Mouse (Mus musculus): ENCODE measurements at regions not wholly inside any gene's neighbourhood (a gene's known extent, or its start where the extent isn't known, plus 50 kb on each side); places are given as distances from the start of the nearest gene placed in this dataset.

DNA sequence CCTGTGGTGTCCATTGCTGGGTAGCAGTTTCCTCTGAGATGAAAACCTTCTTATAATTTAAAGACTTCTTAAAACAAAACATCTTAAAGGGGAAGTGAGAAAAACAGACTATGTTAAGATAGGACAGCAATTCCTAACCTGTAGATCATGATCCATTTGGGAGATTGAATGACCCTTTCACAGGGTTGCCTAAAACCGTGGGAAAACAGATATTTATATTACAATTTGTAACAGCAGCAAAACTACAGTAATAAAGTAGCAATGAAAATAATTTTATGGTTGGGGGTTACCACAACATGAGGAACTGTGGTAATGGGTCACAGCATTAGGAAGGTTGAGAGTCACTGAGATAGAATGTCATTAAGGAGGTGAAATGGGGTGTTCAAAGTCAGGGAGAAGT lies 111.9 kb upstream of the Cpsf6 start:
- H3K4me1 ChIP-seq (ENCODE audit: control insufficient read depth, insufficient read depth, low read length), result no peaks in the 10 kb centered on the region
- no peaks in the 10 kb centered on the region for H3K36me3 ChIP-seq (ENCODE audit: control insufficient read depth, insufficient read depth, low read length)
- no peak overlapping the region for H3K4me2 ChIP-seq (ENCODE audit: low read depth, low read length)
- H3K4me3 ChIP-seq (ENCODE audit: low read depth, low read length), result no peak overlapping the region
- H3K9ac ChIP-seq (replicated peaks; ENCODE audit: low read depth, low read length), result no peak overlapping the region
- WGBS, result 85% methylated on average over 1 of the region's 1 CpGs
- H3K27me3 ChIP-seq (ENCODE audit: control insufficient read depth, insufficient read depth, low read length), result no peaks in the 10 kb centered on the region
- no peak for ATAC-seq (ENCODE audit: low read depth)
- no peak overlapping the region for H3K27ac ChIP-seq (ENCODE audit: low read depth, low read length)
- H3K9me3 ChIP-seq (ENCODE audit: control insufficient read depth, low read length), result no peaks in the 10 kb centered on the region

GRCm38 (mm10) chr10:117490851-117491595 lies 111.2 kb upstream of the Cpsf6 start:
- 93% methylated on average over 4 of the region's 4 CpGs for WGBS
- no peak overlapping the region for H3K4me3 ChIP-seq (ENCODE audit: low read depth, low read length)
- H3K4me1 ChIP-seq (ENCODE audit: control insufficient read depth, insufficient read depth, low read length), result no peaks in the 10 kb centered on the region
- no peaks in the 10 kb centered on the region for H3K9me3 ChIP-seq (ENCODE audit: control insufficient read depth, low read length)
- no peak for ATAC-seq (ENCODE audit: low read depth)
- no peaks in the 10 kb centered on the region for H3K27me3 ChIP-seq (ENCODE audit: control insufficient read depth, insufficient read depth, low read length)
- no peak overlapping the region for H3K27ac ChIP-seq (ENCODE audit: low read depth, low read length)
- no peak overlapping the region for H3K9ac ChIP-seq (replicated peaks; ENCODE audit: low read depth, low read length)
- no peaks in the 10 kb centered on the region for H3K36me3 ChIP-seq (ENCODE audit: control insufficient read depth, insufficient read depth, low read length)
- H3K4me2 ChIP-seq (ENCODE audit: low read depth, low read length), result no peak overlapping the region

GRCm38 (mm10) chr10:117483091-117483600 lies 103.3 kb upstream of the Cpsf6 start:
- H3K9ac ChIP-seq (replicated peaks; ENCODE audit: low read depth, low read length), result no peak overlapping the region
- H3K4me1 ChIP-seq (ENCODE audit: control insufficient read depth, insufficient read depth, low read length), result no peaks in the 10 kb centered on the region
- H3K27me3 ChIP-seq (ENCODE audit: control insufficient read depth, insufficient read depth, low read length), result no peaks in the 10 kb centered on the region
- H3K36me3 ChIP-seq (ENCODE audit: control insufficient read depth, insufficient read depth, low read length), result no peaks in the 10 kb centered on the region
- no peak overlapping the region for H3K4me3 ChIP-seq (ENCODE audit: low read depth, low read length)
- H3K9me3 ChIP-seq (ENCODE audit: control insufficient read depth, low read length), result no peaks in the 10 kb centered on the region
- no peak for ATAC-seq (ENCODE audit: low read depth)
- no peak overlapping the region for H3K4me2 ChIP-seq (ENCODE audit: low read depth, low read length)
- 96% methylated on average over 4 of the region's 4 CpGs for WGBS
- H3K27ac ChIP-seq (ENCODE audit: low read depth, low read length), result no peak overlapping the region

GRCm38 (mm10) chr10:117482361-117482760 lies 102.5 kb upstream of the Cpsf6 start:
- Histone ChIP-seq H3K4me3 (ENCODE audit: low read depth, low read length) (no peak overlapping the region), H3K27ac (ENCODE audit: low read depth, low read length) (no peak overlapping the region), H3K27me3 (ENCODE audit: control insufficient read depth, insufficient read depth, low read length) (no peaks in the 10 kb centered on the region), H3K9me3 (ENCODE audit: control insufficient read depth, low read length) (no peaks in the 10 kb centered on the region), H3K36me3 (ENCODE audit: control insufficient read depth, insufficient read depth, low read length) (no peaks in the 10 kb centered on the region), H3K9ac (replicated peaks; ENCODE audit: low read depth, low read length) (no peak overlapping the region), H3K4me2 (ENCODE audit: low read depth, low read length) (no peak overlapping the region), H3K4me1 (ENCODE audit: control insufficient read depth, insufficient read depth, low read length) (no peaks in the 10 kb centered on the region)
- no peak for ATAC-seq (ENCODE audit: low read depth)
- WGBS, result 96% methylated on average over 3 of the region's 3 CpGs

- Histone ChIP-seq H3K27ac (ENCODE audit: low read depth, low read length) (no peak overlapping the region), H3K4me2 (ENCODE audit: low read depth, low read length) (no peak overlapping the region), H3K36me3 (ENCODE audit: control insufficient read depth, insufficient read depth, low read length) (no peaks in the 10 kb centered on the region), H3K9me3 (ENCODE audit: control insufficient read depth, low read length) (no peaks in the 10 kb centered on the region), H3K4me3 (ENCODE audit: low read depth, low read length) (no peak overlapping the region), H3K27me3 (ENCODE audit: control insufficient read depth, insufficient read depth, low read length) (no peaks in the 10 kb centered on the region), H3K9ac (replicated peaks; ENCODE audit: low read depth, low read length) (no peak overlapping the region), H3K4me1 (ENCODE audit: control insufficient read depth, insufficient read depth, low read length) (no peaks in the 10 kb centered on the region)
- ATAC-seq (ENCODE audit: low read depth), result no peak
- WGBS, result 83% methylated on average over 5 of the region's 5 CpGs
Measured at GRCm38 (mm10) chr10:117481341-117481990, 101.7 kb upstream of the Cpsf6 start.

DNA sequence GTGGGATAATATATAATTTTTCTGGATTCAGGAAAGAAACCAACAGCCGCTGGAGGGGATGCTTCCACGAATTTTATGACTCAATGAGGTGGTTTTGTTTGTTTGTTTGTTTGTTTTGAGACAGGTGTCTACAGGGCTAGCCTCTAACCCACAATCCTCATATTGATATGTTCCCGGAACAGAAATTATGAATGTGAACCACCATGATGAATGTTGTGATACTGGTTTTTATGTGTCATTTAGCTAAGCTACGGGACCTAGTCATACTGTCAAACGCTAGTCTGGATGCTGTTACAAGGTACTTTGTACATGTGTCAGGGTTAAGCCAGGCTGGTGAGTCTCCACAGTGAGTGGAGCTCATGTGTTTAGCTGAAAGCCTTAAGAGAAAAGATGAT lies 100.6 kb upstream of the Cpsf6 start:
- 92% methylated on average over 5 of the region's 5 CpGs for WGBS
- Histone ChIP-seq H3K4me1 (ENCODE audit: control insufficient read depth, insufficient read depth, low read length) (no peaks in the 10 kb centered on the region), H3K27me3 (ENCODE audit: control insufficient read depth, insufficient read depth, low read length) (no peaks in the 10 kb centered on the region), H3K4me2 (ENCODE audit: low read depth, low read length) (no peak overlapping the region), H3K9me3 (ENCODE audit: control insufficient read depth, low read length) (no peaks in the 10 kb centered on the region), H3K36me3 (ENCODE audit: control insufficient read depth, insufficient read depth, low read length) (no peaks in the 10 kb centered on the region), H3K27ac (ENCODE audit: low read depth, low read length) (no peak overlapping the region), H3K9ac (replicated peaks; ENCODE audit: low read depth, low read length) (no peak overlapping the region), H3K4me3 (ENCODE audit: low read depth, low read length) (no peak overlapping the region)
- ATAC-seq (ENCODE audit: low read depth), result no peak

GRCm38 (mm10) chr10:117479721-117480455 lies 100.1 kb upstream of the Cpsf6 start:
- Histone ChIP-seq H3K36me3 (ENCODE audit: control insufficient read depth, insufficient read depth, low read length) (no peaks in the 10 kb centered on the region), H3K4me3 (ENCODE audit: low read depth, low read length) (no peak overlapping the region), H3K9ac (replicated peaks; ENCODE audit: low read depth, low read length) (no peak overlapping the region), H3K27ac (ENCODE audit: low read depth, low read length) (no peak overlapping the region), H3K9me3 (ENCODE audit: control insufficient read depth, low read length) (no peaks in the 10 kb centered on the region), H3K4me2 (ENCODE audit: low read depth, low read length) (no peak overlapping the region), H3K4me1 (ENCODE audit: control insufficient read depth, insufficient read depth, low read length) (no peaks in the 10 kb centered on the region), H3K27me3 (ENCODE audit: control insufficient read depth, insufficient read depth, low read length) (no peaks in the 10 kb centered on the region)
- ATAC-seq (ENCODE audit: low read depth), result no peak
- WGBS, result 87% methylated on average over 12 of the region's 12 CpGs

DNA sequence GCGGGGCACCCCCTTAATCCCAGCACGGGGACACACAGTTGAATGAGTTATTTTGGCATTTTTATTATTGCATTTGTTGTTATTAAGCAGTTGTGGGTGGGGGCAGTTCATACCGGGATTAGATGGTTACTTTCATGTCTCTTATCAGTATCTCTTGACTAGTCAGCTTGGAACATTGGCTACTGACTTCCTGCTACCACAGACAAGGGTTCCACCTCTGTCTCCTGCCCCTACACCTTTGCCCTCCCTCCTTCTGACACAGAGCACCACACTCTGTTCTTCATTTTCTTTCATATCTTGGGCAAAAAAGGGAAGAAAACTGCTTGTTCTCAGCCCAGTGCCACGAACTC lies 99.1 kb upstream of the Cpsf6 start:
- Histone ChIP-seq H3K9ac (replicated peaks; ENCODE audit: low read depth, low read length) (no peak overlapping the region), H3K4me2 (ENCODE audit: low read depth, low read length) (no peak overlapping the region), H3K4me3 (ENCODE audit: low read depth, low read length) (no peak overlapping the region), H3K36me3 (ENCODE audit: control insufficient read depth, insufficient read depth, low read length) (no peaks in the 10 kb centered on the region), H3K9me3 (ENCODE audit: control insufficient read depth, low read length) (no peaks in the 10 kb centered on the region), H3K27ac (ENCODE audit: low read depth, low read length) (no peak overlapping the region), H3K4me1 (ENCODE audit: control insufficient read depth, insufficient read depth, low read length) (no peaks in the 10 kb centered on the region), H3K27me3 (ENCODE audit: control insufficient read depth, insufficient read depth, low read length) (no peaks in the 10 kb centered on the region)
- no peak for ATAC-seq (ENCODE audit: low read depth)
- 84% methylated on average over 4 of the region's 4 CpGs for WGBS

Measured in neural tube, embryonic 14.5 days (tissue).